Mouse (Mus musculus) kidney, embryonic 16.5 days (tissue): ENCODE results near the gene Psmb7. TPM values are rescaled to one million over a fixed set of nuclear protein-coding genes. Genes with fewer than 3 reads are reported as not detected.
A peak's percentile ranks its signal among the peaks of the same experiment; 100 is the strongest.

Source experiments
- ATAC-seq: fragments of 200-750 bp; cut with Nextera tagmentation; 2 replicates; pipeline ENCODE4 v1.8.0; 2017; ENCODE audit warnings: moderate TSS enrichment; ENCODE audit not compliant: low FRiP score, low TSS enrichment
- H3K27ac ChIP-seq: fragments of 300-500 bp; sonication (generic); 2 replicates; pipeline ENCODE4 v1.5.1; 2014; ENCODE audit warnings: low read length
- H3K27me3 ChIP-seq: fragments of 300-500 bp; sonication (generic); 2 replicates; pipeline ENCODE4 v1.6.1; 2014; ENCODE audit warnings: low read length, control low read depth, mixed read lengths; ENCODE audit not compliant: insufficient read depth
- H3K36me3 ChIP-seq: fragments of 300-500 bp; sonication (generic); 2 replicates; pipeline ENCODE4 v1.6.1; 2014; ENCODE audit warnings: low read length, control low read depth, mixed read lengths; ENCODE audit not compliant: insufficient read depth
- H3K4me1 ChIP-seq: fragments of 300-500 bp; sonication (generic); 2 replicates; pipeline ENCODE4 v1.6.1; 2014; ENCODE audit warnings: low read length, control low read depth, mixed read lengths; ENCODE audit not compliant: insufficient read depth
- H3K4me2 ChIP-seq: fragments of 300-500 bp; sonication (generic); replicated peaks from 2 replicates; pipeline ENCODE4 v1.6.1; 2014; ENCODE audit warnings: low read depth, low read length
- H3K4me3 ChIP-seq: fragments of 300-500 bp; sonication (generic); 2 replicates; pipeline ENCODE4 v1.5.1; 2014; ENCODE audit warnings: mild to moderate bottlenecking, low read length
- H3K9ac ChIP-seq: fragments of 300-500 bp; sonication (generic); replicated peaks from 2 replicates; pipeline ENCODE4 v1.6.1; 2014; ENCODE audit warnings: low read length
- H3K9me3 ChIP-seq: fragments of 300-500 bp; sonication (generic); 2 replicates; pipeline ENCODE4 v1.6.1; 2016; ENCODE audit warnings: low read length, control low read depth
- WGBS: fragments of 180-500 bp; shearing (Covaris S2); extraction: QIAGEN DNeasy Blood & Tissue Kit; methylation state at CpG from one replicate; pipeline ENCODE4 v1.1.7; 2014; 5-methylcytosine and 5-hydroxymethylcytosine counted together
- polyA plus RNA-seq: library from polyadenylated mRNA; unstranded; fragments of >200 nt; fragmentation: Nextera tagmentation; extraction: Ambion mirVana; gene quantifications from 2 replicates; pipeline ENCODE4 v1.2.1, GENCODE M21; 2015

Gene Psmb7
- polyA plus RNA-seq: 249 and 269 TPM in 2 replicates

GRCm38 (mm10) chr2:38643625-38644427 is at the start of gene Psmb7:
TSS of gene Psmb7 (minus strand) at chr2:38644087.
- Histone ChIP-seq H3K27me3 (no peaks in the 10 kb centered on the region), H3K9ac (peak within 1 kb of the TSS; percentile 93), H3K27ac (0 out of 2 replicates have a peak within 1 kb of the TSS, but pooled peaks have one; percentile 36), H3K4me3 (peak within 1 kb of the TSS; percentile 98), H3K4me1 (peaks cover 14% of the 10 kb centered on the region), H3K36me3 (peaks cover 10% of the 10 kb centered on the region; the same call in 1 of the 2 replicates), H3K4me2 (peak within 1 kb of the TSS; percentile 97), H3K9me3 (no peaks in the 10 kb centered on the region)
- WGBS: 2% methylated on average over 52 of the region's 52 CpGs
- peak; percentile 90 for ATAC-seq

- H3K4me1 ChIP-seq: peaks cover 5% of the 10 kb centered on the region
- no peak overlapping the region for H3K9ac ChIP-seq
- no peaks in the 10 kb centered on the region for H3K36me3 ChIP-seq
- no peak overlapping the region for H3K4me3 ChIP-seq
- 0 out of 2 replicates have a peak, but pooled peaks have one; percentile 40 for ATAC-seq
- H3K9me3 ChIP-seq: no peaks in the 10 kb centered on the region
- peaks cover 7% of the 10 kb centered on the region; the same call in 1 of the 2 replicates for H3K27me3 ChIP-seq
- WGBS: 18% methylated on average over 8 of the region's 8 CpGs
- H3K4me2 ChIP-seq: no peak overlapping the region
- H3K27ac ChIP-seq: no peak overlapping the region
Observed at GRCm38 (mm10) chr2:38691542-38691941, 47.7 kb upstream of the Psmb7 start.

GRCm38 (mm10) chr2:38689881-38690280 is 46.0 kb upstream of the Psmb7 start:
- H3K4me3 ChIP-seq: no peak overlapping the region
- H3K4me2 ChIP-seq: no peak overlapping the region
- H3K27ac ChIP-seq: no peak overlapping the region
- no peak for ATAC-seq
- H3K27me3 ChIP-seq: peaks cover 7% of the 10 kb centered on the region; the same call in 1 of the 2 replicates
- 67% methylated on average over 1 of the region's 1 CpGs for WGBS
- no peaks in the 10 kb centered on the region for H3K9me3 ChIP-seq
- no peak overlapping the region for H3K9ac ChIP-seq
- no peaks in the 10 kb centered on the region for H3K36me3 ChIP-seq
- peaks cover 5% of the 10 kb centered on the region for H3K4me1 ChIP-seq

- Histone ChIP-seq H3K4me3 (peak overlapping the region; percentile 20), H3K4me1 (peaks cover 5% of the 10 kb centered on the region), H3K9ac (peak overlapping the region; percentile 42), H3K4me2 (peak overlapping the region; percentile 49), H3K27ac (no peak overlapping the region), H3K9me3 (no peaks in the 10 kb centered on the region), H3K27me3 (peaks cover 7% of the 10 kb centered on the region; the same call in 1 of the 2 replicates), H3K36me3 (no peaks in the 10 kb centered on the region)
- WGBS: 4% methylated on average over 29 of the region's 29 CpGs
- ATAC-seq: peak; percentile 46; the same call in 1 of the 2 replicates
Observed at GRCm38 (mm10) chr2:38688791-38689520, 45.1 kb upstream of the Psmb7 start.

- Histone ChIP-seq H3K4me1 (peaks cover 5% of the 10 kb centered on the region), H3K4me2 (no peak overlapping the region), H3K9ac (no peak overlapping the region), H3K27me3 (peaks cover 7% of the 10 kb centered on the region; the same call in 1 of the 2 replicates), H3K4me3 (no peak overlapping the region), H3K27ac (no peak overlapping the region), H3K9me3 (no peaks in the 10 kb centered on the region), H3K36me3 (no peaks in the 10 kb centered on the region)
- no peak for ATAC-seq
- WGBS: 71% methylated on average over 3 of the region's 3 CpGs
Observed at GRCm38 (mm10) chr2:38685746-38686145, 41.9 kb upstream of the Psmb7 start.

- Histone ChIP-seq H3K27me3 (no peaks in the 10 kb centered on the region), H3K4me1 (no peaks in the 10 kb centered on the region), H3K4me2 (no peak overlapping the region), H3K4me3 (no peak overlapping the region), H3K36me3 (no peaks in the 10 kb centered on the region), H3K9me3 (no peaks in the 10 kb centered on the region), H3K9ac (no peak overlapping the region), H3K27ac (no peak overlapping the region)
- no peak for ATAC-seq
- 71% methylated on average over 5 of the region's 5 CpGs for WGBS
Observed at GRCm38 (mm10) chr2:38683083-38683482, 39.2 kb upstream of the Psmb7 start.

- Histone ChIP-seq H3K27ac (no peak overlapping the region), H3K36me3 (no peaks in the 10 kb centered on the region), H3K4me1 (no peaks in the 10 kb centered on the region), H3K4me2 (no peak overlapping the region), H3K27me3 (no peaks in the 10 kb centered on the region), H3K9ac (no peak overlapping the region), H3K9me3 (no peaks in the 10 kb centered on the region), H3K4me3 (no peak overlapping the region)
- 80% methylated on average over 5 of the region's 5 CpGs for WGBS
- ATAC-seq: no peak; the same call in 1 of the 2 replicates
Observed at GRCm38 (mm10) chr2:38682209-38682608, 38.3 kb upstream of the Psmb7 start.

GRCm38 (mm10) chr2:38678947-38679346 is 35.1 kb upstream of the Psmb7 start:
- no peaks in the 10 kb centered on the region for H3K4me1 ChIP-seq
- no peaks in the 10 kb centered on the region for H3K9me3 ChIP-seq
- H3K27me3 ChIP-seq: no peaks in the 10 kb centered on the region
- no peak overlapping the region for H3K4me3 ChIP-seq
- ATAC-seq: no peak
- H3K36me3 ChIP-seq: no peaks in the 10 kb centered on the region
- no peak overlapping the region for H3K9ac ChIP-seq
- no peak overlapping the region for H3K4me2 ChIP-seq
- no peak overlapping the region for H3K27ac ChIP-seq

DNA sequence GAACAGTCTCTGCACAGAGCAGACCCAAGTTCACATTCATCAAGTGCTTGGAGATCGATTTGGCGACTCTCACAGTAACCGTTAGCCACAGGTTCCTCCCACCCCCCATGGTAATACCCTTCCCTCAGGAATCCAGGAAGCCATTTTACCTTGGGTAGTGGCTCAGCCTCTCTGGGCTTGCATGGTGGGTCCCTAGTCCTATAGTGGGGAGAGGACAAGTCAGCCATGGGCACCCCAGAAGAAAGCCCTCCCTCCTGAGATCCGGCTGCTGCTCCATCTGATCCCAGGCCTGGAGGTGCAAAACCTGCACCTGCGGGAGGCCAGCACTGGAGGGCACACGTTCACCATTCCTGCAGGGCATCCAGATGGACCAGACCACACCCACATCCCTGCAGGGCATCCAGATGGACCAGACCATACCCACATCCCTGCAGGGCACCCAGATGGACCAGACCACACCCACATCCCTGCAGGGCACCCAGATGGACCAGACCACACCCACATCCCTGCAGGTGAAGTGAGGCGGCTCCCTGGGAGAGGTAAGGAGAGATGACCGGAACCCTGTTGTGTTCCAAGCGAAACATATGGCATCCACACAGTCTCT is 31.6 kb upstream of the Psmb7 start:
- Histone ChIP-seq H3K4me1 (no peaks in the 10 kb centered on the region), H3K9ac (no peak overlapping the region), H3K4me3 (no peak overlapping the region), H3K27ac (no peak overlapping the region), H3K36me3 (no peaks in the 10 kb centered on the region), H3K9me3 (no peaks in the 10 kb centered on the region), H3K4me2 (no peak overlapping the region), H3K27me3 (peaks cover 4% of the 10 kb centered on the region; the same call in 1 of the 2 replicates)
- ATAC-seq: peak; percentile 62
- 57% methylated on average over 9 of the region's 9 CpGs for whole genome bisulfite sequencing
